Mouse (Mus musculus): ENCODE data around the gene Mtmr11. TPM values are rescaled to one million over a fixed set of nuclear protein-coding genes. Genes with fewer than 3 reads are reported as not detected.

Mtmr11 gene
- total and polyA plus RNA-seq, 3 experiments, result 0.81 to 2.5 (median 0.83) TPM

DNA sequence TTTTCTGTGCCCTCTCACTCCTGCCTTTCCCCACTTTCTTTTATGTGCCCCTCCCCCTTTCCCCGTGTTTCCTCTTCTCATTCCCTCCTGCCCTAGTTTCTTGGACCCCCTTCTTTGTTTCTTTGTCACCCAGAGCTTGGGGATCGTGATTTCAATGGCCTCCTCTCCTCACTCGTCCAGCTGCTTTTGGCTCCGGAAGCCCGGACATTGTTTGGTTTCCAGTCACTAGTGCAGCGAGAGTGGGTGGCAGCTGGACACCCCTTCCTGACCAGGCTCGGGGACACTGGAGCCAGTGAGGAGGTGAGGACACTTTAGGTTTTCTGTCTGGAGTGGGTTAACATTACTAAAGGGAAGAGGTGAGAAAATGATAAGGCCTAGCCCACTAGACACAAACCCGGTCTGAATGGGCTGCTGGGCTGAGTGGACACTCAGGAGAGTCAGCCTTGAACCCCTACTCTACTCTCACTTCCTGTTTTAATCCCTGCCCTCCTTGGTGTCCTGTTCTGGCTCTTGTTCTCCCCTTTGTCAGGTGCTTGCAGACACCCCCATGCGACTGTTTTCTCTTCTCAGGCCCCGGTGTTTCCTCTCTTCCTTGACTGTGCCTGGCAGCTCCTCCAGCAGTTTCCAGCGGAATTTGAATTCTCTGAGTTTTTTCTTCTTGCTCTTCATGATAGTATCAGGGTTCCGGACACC lies 6.8 kb downstream of the Mtmr11 start:
- in situ Hi-C loops (cut with MboI; ENCODE audit: low pct_ligation_motif_present, low pct_unique_long_range_greater_than_20kb, low sequenced_read_pairs), result no loop called here
- Histone ChIP-seq H3K27me3 (replicated peaks) (no peaks in the 10 kb centered on the region), H3K27ac (ENCODE audit: insufficient read depth, low read depth) (no peak overlapping the region), H3K4me3 (replicated peaks in 1 of 3; ENCODE audit: low read depth in 2 of 3, low read length in 2 of 3, poor library complexity in 1 of 3) (no peak overlapping the region), H3K79me2 (replicated peaks; ENCODE audit: control insufficient read depth, extremely low read depth, insufficient read depth, poor library complexity, severe bottlenecking) (peaks cover 16% of the 10 kb centered on the region), H3K4me1 (ENCODE audit: control insufficient read depth in 1 of 2, insufficient read depth in 2 of 2) (peaks cover under 1 to 23% of the 10 kb centered on the region in 2 experiments), H3K36me3 (replicated peaks in 1 of 2; ENCODE audit: control insufficient read depth in 1 of 2, insufficient read depth in 1 of 2, low read length in 1 of 2) (peaks cover 7 to 31% of the 10 kb centered on the region in 2 experiments), H3K9ac (ENCODE audit: insufficient read depth, low read depth) (no peak overlapping the region), H3K4me2 (ENCODE audit: insufficient read depth, low read depth, poor library complexity, severe bottlenecking) (no peak overlapping the region), H3K9me3 (replicated peaks; ENCODE audit: low read length) (no peaks in the 10 kb centered on the region)
- TF ChIP-seq MAZ (IDR thresholded peaks at IDR 0.05; ENCODE audit: low read depth, low read length), result no peak
- TF ChIP-seq KAT2A (IDR thresholded peaks at IDR 0.05; ENCODE audit: insufficient replicate concordance, low read length), result no peak
- no peak for TF ChIP-seq SMC3 (IDR thresholded peaks at IDR 0.05; ENCODE audit: low read depth, low read length)
- no peak for TF ChIP-seq USF2 (conservative IDR thresholded peaks at IDR 0.05; ENCODE audit: low read depth, low read length)
- no peak for TF ChIP-seq IRF4 (IDR thresholded peaks at IDR 0.05; ENCODE audit: low read depth, low read length)
- no peak for TF ChIP-seq JUND (conservative IDR thresholded peaks at IDR 0.05; ENCODE audit: low read depth, low read length)
- TF ChIP-seq GABPA (IDR thresholded peaks at IDR 0.05; ENCODE audit: insufficient replicate concordance, low read depth, low read length), result no peak
- TF ChIP-seq POLR2A (IDR thresholded peaks at IDR 0.05; ENCODE audit: low read depth, low read length), result no peak; the same call in 1 of the 2 replicates
- no peak for TF ChIP-seq ELF1 (IDR thresholded peaks at IDR 0.05; ENCODE audit: low read depth, low read length)
- TF ChIP-seq MYC (IDR thresholded peaks at IDR 0.05; ENCODE audit: low read depth, low read length), result no peak
- no peak for TF ChIP-seq ZMIZ1 (IDR thresholded peaks at IDR 0.05; ENCODE audit: low read depth, low read length)
- TF ChIP-seq E2F4 (IDR thresholded peaks at IDR 0.05; ENCODE audit: insufficient replicate concordance, low read depth, low read length), result no peak
- dilution Hi-C loops (cut with MboI; ENCODE audit: extremely low pct_ligation_motif_present, extremely low pct_unique_long_range_greater_than_20kb, low sequenced_read_pairs), result no loop called here
- DNase-seq (ENCODE audit: extremely low read depth), result no peak

DNA sequence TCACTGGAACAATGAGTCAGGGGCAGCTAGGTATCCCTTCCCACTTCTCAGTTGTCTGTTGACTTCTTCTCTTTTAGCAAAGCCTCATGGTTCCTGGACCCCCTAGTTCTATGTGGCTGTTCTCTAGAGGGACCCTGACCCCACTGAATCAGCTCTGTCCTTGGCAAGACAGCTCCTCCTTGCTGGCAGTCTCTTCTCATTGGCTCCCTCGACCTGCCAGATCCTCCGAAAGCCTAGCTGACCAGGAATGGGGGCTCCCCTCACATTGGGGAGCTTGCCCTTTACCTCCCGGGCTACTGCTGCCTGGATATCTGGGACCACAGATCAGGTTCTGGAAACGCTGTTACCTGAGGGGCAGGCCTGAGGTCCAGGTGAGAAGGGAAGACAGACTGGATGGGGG lies 8.5 kb downstream of the Mtmr11 start:
- TF ChIP-seq JUN (IDR thresholded peaks at IDR 0.05; ENCODE audit: insufficient read depth, low read depth, low read length), result no peak
- TF ChIP-seq MAX (IDR thresholded peaks at IDR 0.05; ENCODE audit: low read length), result no peak
- TF ChIP-seq POLR2AphosphoS2 (IDR thresholded peaks at IDR 0.05; ENCODE audit: low read depth, low read length), result no peak
- no peak for TF ChIP-seq USF1 (IDR thresholded peaks at IDR 0.05; ENCODE audit: low read depth, low read length)
- TF ChIP-seq CTCF (conservative IDR thresholded peaks at IDR 0.05 in 1 of 2, IDR thresholded peaks at IDR 0.05 in 1 of 2; ENCODE audit: low read depth in 2 of 2, low read length in 2 of 2), result no peak
- no peak for TF ChIP-seq ZC3H11A (IDR thresholded peaks at IDR 0.05; ENCODE audit: low read depth, low read length)
- no peak for TF ChIP-seq UBTF (IDR thresholded peaks at IDR 0.05; ENCODE audit: low read depth, low read length)
- no peak for TF ChIP-seq ZMIZ1 (IDR thresholded peaks at IDR 0.05; ENCODE audit: low read depth, low read length)
- no peak for TF ChIP-seq HCFC1 (IDR thresholded peaks at IDR 0.05; ENCODE audit: low read depth, low read length)
- TF ChIP-seq SIN3A (IDR thresholded peaks at IDR 0.05; ENCODE audit: low read length), result no peak
- no peak for TF ChIP-seq TCF12 (IDR thresholded peaks at IDR 0.05; ENCODE audit: low read depth, low read length)
- no peak for TF ChIP-seq JUND (conservative IDR thresholded peaks at IDR 0.05; ENCODE audit: low read depth, low read length)
- no peak for TF ChIP-seq MXI1 (IDR thresholded peaks at IDR 0.05; ENCODE audit: low read depth, low read length)
- no peak for TF ChIP-seq MAZ (IDR thresholded peaks at IDR 0.05; ENCODE audit: low read depth, low read length)
- TF ChIP-seq MAFK (IDR thresholded peaks at IDR 0.05; ENCODE audit: insufficient replicate concordance, low read length), result no peak
- TF ChIP-seq PAX5 (IDR thresholded peaks at IDR 0.05; ENCODE audit: low read length), result no peak
- TF ChIP-seq IRF4 (IDR thresholded peaks at IDR 0.05; ENCODE audit: low read depth, low read length), result no peak
- no peak for TF ChIP-seq CHD1 (IDR thresholded peaks at IDR 0.05; ENCODE audit: low read depth, low read length)
- H3K4me2 ChIP-seq (ENCODE audit: insufficient read depth, low read depth, poor library complexity, severe bottlenecking), result no peak overlapping the region
- dilution Hi-C loops (cut with MboI; ENCODE audit: extremely low pct_ligation_motif_present, extremely low pct_unique_long_range_greater_than_20kb, low sequenced_read_pairs), result no loop called here
- no peak overlapping the region for H3K27ac ChIP-seq (ENCODE audit: insufficient read depth, low read depth)
- H3K9ac ChIP-seq (ENCODE audit: insufficient read depth, low read depth), result no peak overlapping the region
- H3K27me3 ChIP-seq (replicated peaks), result no peaks in the 10 kb centered on the region
- peaks cover 22 to 45% of the 10 kb centered on the region in 2 experiments for H3K36me3 ChIP-seq (replicated peaks in 1 of 2; ENCODE audit: control insufficient read depth in 1 of 2, insufficient read depth in 1 of 2, low read length in 1 of 2)
- H3K9me3 ChIP-seq (replicated peaks; ENCODE audit: low read length), result no peaks in the 10 kb centered on the region
- H3K79me2 ChIP-seq (replicated peaks; ENCODE audit: control insufficient read depth, extremely low read depth, insufficient read depth, poor library complexity, severe bottlenecking), result peaks cover 32% of the 10 kb centered on the region
- peak overlapping the region in 1 of 3 experiments; percentile 65 for H3K4me3 ChIP-seq (replicated peaks in 1 of 3; ENCODE audit: low read depth in 2 of 3, low read length in 2 of 3, poor library complexity in 1 of 3)
- DNase-seq (ENCODE audit: extremely low read depth), result no peak
- in situ Hi-C loops (cut with MboI; ENCODE audit: low pct_ligation_motif_present, low pct_unique_long_range_greater_than_20kb, low sequenced_read_pairs), result no loop called here
- H3K4me1 ChIP-seq (ENCODE audit: control insufficient read depth in 1 of 2, insufficient read depth in 2 of 2), result peaks cover 8 to 40% of the 10 kb centered on the region in 2 experiments

All from CH12.LX (cell line).